Mouse (Mus musculus): ENCODE results near the gene Gm42878. TPM values are rescaled to one million over a fixed set of nuclear protein-coding genes. Genes with fewer than 3 reads are reported as not detected.
"Not testable (repeated sequence)": the region's sequence is repeated elsewhere in the genome, so short reads cannot be mapped to it uniquely, and the experiment has no call there.

Gm42878 gene
- total RNA-seq, 2 experiments from 2014 or later, result not detected

- DNase-seq, result peak; percentile 88 to 95
Observed at GRCm38 (mm10) chr5:121564468-121564895, 19.2 kb upstream of the Gm42878 start.

- DNase-seq, result no peak
Observed at GRCm38 (mm10) chr5:121562436-121562835, 17.2 kb upstream of the Gm42878 start.

GRCm38 (mm10) chr5:121549196-121549595 lies 3.9 kb upstream of the Gm42878 start:
- no peak for DNase-seq

- DNase-seq, result no peak
Observed at GRCm38 (mm10) chr5:121547084-121547483, 1.8 kb upstream of the Gm42878 start.

- peak; percentile 33 to 50 for DNase-seq
Observed at GRCm38 (mm10) chr5:121546530-121546895, 1.2 kb upstream of the Gm42878 start.

- peak; percentile 95 to 98 for DNase-seq
Observed at GRCm38 (mm10) chr5:121545793-121546529, 679 bp upstream of the Gm42878 start, which contains the start of gene Mapkapk5. Gene Mapkapk5, minus strand, starts transcription at chr5:121545905.

- no peak for DNase-seq
Observed at GRCm38 (mm10) chr5:121543370-121543769, 1.9 kb downstream of the Gm42878 start.

GRCm38 (mm10) chr5:121541235-121541634 lies 4.0 kb downstream of the Gm42878 start:
- DNase-seq, result no peak

GRCm38 (mm10) chr5:121540066-121540465 lies 5.2 kb downstream of the Gm42878 start:
- DNase-seq, result no peak

- DNase-seq, result no peak
Observed at GRCm38 (mm10) chr5:121537588-121537987, 7.7 kb downstream of the Gm42878 start.

- no peak for DNase-seq
Observed at GRCm38 (mm10) chr5:121536921-121537555, 8.2 kb downstream of the Gm42878 start.

- DNase-seq, result no peak
Observed at GRCm38 (mm10) chr5:121535116-121535515, 10.2 kb downstream of the Gm42878 start.

- DNase-seq, result no peak
Observed at GRCm38 (mm10) chr5:121534521-121534920, 10.8 kb downstream of the Gm42878 start.

- peak; percentile 42 to 44 for DNase-seq
Observed at GRCm38 (mm10) chr5:121526961-121527360, 18.3 kb downstream of the Gm42878 start.

GRCm38 (mm10) chr5:121526526-121526925 lies 18.8 kb downstream of the Gm42878 start:
- no peak for DNase-seq

GRCm38 (mm10) chr5:121525774-121526450 lies 19.4 kb downstream of the Gm42878 start:
- peak in 1 of 2 experiments; percentile 23 for DNase-seq

GRCm38 (mm10) chr5:121519758-121520157 lies 25.5 kb downstream of the Gm42878 start:
- not testable (repeated sequence) for DNase-seq

GRCm38 (mm10) chr5:121518983-121519382 lies 26.3 kb downstream of the Gm42878 start:
- DNase-seq, result no peak

- no peak for DNase-seq
Observed at GRCm38 (mm10) chr5:121510009-121510408, 35.3 kb downstream of the Gm42878 start.

- no peak for DNase-seq
Observed at GRCm38 (mm10) chr5:121506846-121507245, 38.4 kb downstream of the Gm42878 start.

- no peak for DNase-seq
Observed at GRCm38 (mm10) chr5:121503231-121503630, 42.1 kb downstream of the Gm42878 start, which contains the start of gene Adam1b. Gene Adam1b, minus strand, starts transcription at chr5:121503435.

GRCm38 (mm10) chr5:121501424-121501996 lies 43.8 kb downstream of the Gm42878 start:
- peak in 1 of 2 experiments; percentile 20 for DNase-seq

GRCm38 (mm10) chr5:121500719-121501118 lies 44.6 kb downstream of the Gm42878 start:
- no peak for DNase-seq
